Mouse (Mus musculus) adrenal gland, postnatal 14 days (tissue): ENCODE results near the gene Efna1. TPM values are rescaled to one million over a fixed set of nuclear protein-coding genes. Genes with fewer than 3 reads are reported as not detected.
A peak's percentile ranks its signal among the peaks of the same experiment; 100 is the strongest.

Experiments
- DNase-seq: peaks from one replicate; pipeline ENCODE4 v3.0.0; 2021; ENCODE audit warnings: mixed read lengths
- total RNA-seq: library from RNA; stranded (reverse); gene quantifications from 2 replicates; pipeline ENCODE4 v1.2.3, GENCODE M21; 2021

Efna1 gene
- total RNA-seq, 1 experiment from 2014 or later: 19.1 TPM

DNA sequence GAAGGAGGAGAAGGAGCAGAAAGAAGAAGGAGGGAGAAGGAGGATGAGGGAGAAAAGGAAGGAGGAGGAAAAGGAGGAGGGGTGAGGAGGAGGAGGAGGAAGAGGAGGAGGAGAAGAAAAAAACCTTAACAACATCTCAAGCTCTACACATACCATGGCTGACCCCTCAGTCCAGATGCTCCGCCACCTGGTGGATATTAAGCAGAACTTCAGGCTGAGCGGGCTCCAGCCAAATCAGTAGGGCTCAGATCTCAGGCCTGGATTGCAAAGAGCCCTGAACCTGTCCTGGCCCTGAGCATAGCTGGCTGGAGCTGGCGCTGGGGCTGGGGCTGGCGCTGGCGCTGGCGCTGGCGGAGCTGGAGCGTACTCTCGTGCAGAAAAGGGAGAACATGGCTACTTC is 27.1 kb upstream of the Efna1 start:
- DNase-seq: peak; percentile 83

- DNase-seq: peak; percentile 38
Measured at GRCm38 (mm10) chr3:89305551-89306325, 24.8 kb upstream of the Efna1 start.

DNA sequence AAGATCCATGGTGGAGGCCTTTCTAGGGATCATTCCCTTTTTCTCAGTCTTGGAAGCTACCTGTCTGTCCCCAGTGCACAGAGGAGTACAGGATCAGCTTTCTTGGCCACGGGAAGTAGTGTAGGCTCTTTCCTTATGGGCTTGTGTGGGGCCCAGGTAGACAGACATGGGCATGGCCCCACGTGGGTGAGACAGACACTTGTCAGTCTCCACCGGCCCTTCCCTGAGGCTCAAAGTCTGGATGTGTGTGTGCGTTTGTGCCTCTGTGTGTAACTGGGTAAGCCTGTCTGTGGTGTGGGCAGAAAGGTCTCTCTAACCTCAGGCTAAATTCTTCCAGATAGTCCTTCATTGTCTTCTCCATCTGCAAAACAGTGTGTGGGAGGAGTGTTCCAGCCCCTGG is 24.2 kb upstream of the Efna1 start:
- no peak for DNase-seq

DNA sequence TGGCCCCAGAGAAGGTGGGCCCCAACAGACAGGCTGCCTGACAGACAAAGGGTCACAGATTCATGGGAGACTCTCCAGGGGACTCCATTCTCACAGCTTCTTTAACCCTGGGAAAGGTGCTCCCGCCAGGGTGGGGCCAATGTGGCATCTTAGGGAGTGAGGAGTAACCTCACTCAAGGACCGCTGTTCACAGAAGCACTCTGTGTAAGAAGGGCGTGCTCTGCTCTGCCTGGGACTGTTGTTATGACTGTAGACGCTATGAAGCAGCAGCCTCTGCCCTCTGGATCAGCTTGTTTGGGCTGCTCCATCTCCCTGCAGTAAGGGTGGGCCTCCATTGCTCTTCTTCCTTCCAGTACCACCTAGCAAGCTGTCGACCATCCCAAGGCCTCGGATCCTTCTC is 23.5 kb upstream of the Efna1 start:
- DNase-seq: no peak

GRCm38 (mm10) chr3:89300514-89300913 is 19.6 kb upstream of the Efna1 start:
- DNase-seq: no peak

GRCm38 (mm10) chr3:89300071-89300470 is 19.1 kb upstream of the Efna1 start:
- DNase-seq: no peak

DNA sequence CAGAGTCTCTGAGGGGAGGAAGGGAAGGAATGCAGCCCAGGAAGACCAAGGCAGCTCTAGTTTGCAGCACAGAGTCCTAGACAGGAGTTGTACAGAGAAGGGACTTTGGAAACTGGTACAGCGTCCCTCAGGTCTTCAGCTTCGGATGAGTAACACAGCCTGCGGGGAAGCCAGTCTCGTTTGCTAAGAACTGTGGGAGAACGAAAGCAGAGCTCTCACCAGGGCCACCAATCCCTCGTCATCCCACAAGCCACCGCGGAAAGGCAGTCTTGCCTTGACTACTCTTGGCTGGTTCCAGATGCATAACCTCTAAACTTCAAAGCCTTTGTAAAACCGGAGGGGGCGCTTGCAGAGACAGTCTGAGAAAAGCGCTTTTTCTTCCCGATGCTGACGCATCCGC is 18.6 kb upstream of the Efna1 start:
- peak; percentile 77 for DNase-seq

GRCm38 (mm10) chr3:89298908-89299307 is 18.0 kb upstream of the Efna1 start:
- DNase-seq: no peak

DNA sequence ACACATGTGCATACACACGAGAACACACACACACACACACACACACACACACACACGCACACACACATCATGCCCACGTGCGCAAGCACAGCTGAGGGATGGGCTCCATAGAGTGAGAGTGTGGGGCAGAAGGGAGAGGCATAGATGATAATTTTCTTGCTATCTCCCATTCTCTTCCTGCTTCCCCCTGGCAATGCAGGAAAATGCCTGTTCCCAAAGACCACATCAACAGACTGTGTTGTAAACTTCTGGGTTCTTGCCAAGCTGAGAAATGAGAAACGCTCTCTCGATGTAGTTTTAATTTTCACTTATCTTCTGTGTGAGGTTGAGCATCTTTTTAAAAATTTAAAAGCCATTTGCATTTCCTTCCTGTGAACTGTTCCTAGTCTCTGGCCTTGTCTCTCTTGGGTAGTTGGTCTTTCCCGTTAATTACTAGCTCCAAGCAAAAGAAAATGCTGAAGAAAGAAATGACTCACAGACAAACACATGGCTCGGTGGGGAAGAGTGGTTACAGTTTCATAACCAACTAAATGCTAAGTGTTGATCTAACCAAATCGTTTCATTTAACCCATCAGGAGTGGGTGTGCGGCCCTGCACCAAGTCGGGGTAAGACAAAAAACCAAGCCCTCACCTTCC is 15.9 kb upstream of the Efna1 start:
- no peak for DNase-seq

GRCm38 (mm10) chr3:89295685-89296230 is 14.8 kb upstream of the Efna1 start:
- DNase-seq: no peak

GRCm38 (mm10) chr3:89294195-89294594 is 13.3 kb upstream of the Efna1 start:
- DNase-seq: no peak

- DNase-seq: no peak
Measured at GRCm38 (mm10) chr3:89293247-89293918, 12.4 kb upstream of the Efna1 start.

GRCm38 (mm10) chr3:89292303-89292702 is 11.4 kb upstream of the Efna1 start:
- no peak for DNase-seq

GRCm38 (mm10) chr3:89291874-89292273 is 10.9 kb upstream of the Efna1 start:
- DNase-seq: no peak

DNA sequence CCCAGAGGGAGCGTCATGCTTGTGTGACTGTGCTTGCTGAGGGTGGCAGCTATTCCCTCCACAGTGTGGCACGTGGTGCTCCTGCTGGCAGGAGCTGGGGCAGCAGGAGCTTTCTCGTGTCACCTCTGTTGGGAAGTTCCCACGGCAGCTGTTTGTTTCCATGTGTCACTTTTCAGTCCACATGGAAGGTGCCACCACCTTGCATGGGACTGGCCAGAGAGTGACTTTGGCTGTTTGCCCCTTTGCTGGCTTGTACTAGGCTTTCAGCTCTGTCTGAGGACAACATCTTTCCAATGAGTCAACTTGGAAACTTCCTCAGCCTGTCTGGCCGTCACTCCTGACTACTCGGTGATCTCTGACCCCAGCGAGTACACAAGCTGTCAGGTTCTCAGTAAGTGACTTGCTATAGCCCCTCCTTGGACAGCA is 7.6 kb upstream of the Efna1 start:
- DNase-seq: peak; percentile 28

GRCm38 (mm10) chr3:89287286-89287685 is 6.3 kb upstream of the Efna1 start:
- DNase-seq: no peak

- no peak for DNase-seq
Measured at GRCm38 (mm10) chr3:89285526-89285925, 4.6 kb upstream of the Efna1 start.

- DNase-seq: no peak
Measured at GRCm38 (mm10) chr3:89284261-89284660, 3.3 kb upstream of the Efna1 start.

DNA sequence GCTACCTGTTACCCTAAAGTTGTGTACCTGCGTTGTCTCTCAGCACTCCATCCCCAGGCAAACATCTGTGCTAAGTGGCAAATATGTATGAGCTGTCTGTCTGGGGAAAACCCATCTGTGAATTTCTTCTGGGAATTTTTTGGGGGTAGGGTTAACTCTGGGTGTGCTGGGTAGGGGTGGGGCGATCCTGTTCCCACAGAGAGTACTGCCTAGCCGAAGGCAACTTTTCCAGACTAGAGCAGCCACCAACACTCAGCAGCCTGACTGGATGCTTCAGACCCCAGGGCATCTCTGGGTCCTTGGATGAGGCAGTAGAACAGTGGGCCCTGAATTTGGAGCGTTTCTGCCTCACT is 1.3 kb upstream of the Efna1 start:
- no peak for DNase-seq

DNA sequence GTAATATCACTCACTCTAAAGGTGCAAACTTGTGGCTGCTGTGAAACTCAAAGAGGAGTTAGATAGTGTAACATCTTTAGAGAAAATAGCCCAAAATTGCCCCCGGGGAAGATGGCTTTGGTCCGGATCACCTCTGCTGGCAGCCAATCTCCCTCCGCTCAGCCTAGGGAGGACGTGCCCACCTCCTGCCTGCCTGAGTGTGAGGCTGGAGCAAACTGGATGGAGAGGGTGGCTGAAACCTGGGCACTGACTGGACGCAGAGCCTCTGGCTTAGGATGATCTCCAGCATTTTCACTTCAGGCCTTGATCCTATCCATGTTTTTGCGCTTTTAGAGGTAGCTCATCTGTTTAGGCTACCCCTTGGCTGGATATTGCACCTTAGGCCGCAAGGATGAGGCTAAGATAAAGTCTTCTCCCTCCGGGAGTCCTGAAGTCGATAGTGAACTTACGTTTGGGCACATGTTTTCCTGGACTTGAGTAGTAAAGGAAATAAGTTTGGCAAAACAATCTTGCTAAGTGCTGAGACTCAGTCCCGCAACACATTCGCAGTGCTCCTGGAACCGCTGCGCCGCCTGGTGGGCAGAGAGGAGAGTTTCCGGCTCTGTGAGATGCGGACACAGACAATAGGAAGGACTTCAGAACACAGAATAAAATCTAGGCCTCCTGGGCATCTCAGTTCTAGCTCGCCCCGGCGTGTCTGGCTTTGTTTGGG is 793 bp upstream of the Efna1 start:
- peak; percentile 92 for DNase-seq

- DNase-seq: peak; percentile 38
Measured at GRCm38 (mm10) chr3:89280050-89280605, 814 bp downstream of the Efna1 start.
